Mouse (Mus musculus): ENCODE measurements around the gene Tmem56.

Tmem56 gene

DNA sequence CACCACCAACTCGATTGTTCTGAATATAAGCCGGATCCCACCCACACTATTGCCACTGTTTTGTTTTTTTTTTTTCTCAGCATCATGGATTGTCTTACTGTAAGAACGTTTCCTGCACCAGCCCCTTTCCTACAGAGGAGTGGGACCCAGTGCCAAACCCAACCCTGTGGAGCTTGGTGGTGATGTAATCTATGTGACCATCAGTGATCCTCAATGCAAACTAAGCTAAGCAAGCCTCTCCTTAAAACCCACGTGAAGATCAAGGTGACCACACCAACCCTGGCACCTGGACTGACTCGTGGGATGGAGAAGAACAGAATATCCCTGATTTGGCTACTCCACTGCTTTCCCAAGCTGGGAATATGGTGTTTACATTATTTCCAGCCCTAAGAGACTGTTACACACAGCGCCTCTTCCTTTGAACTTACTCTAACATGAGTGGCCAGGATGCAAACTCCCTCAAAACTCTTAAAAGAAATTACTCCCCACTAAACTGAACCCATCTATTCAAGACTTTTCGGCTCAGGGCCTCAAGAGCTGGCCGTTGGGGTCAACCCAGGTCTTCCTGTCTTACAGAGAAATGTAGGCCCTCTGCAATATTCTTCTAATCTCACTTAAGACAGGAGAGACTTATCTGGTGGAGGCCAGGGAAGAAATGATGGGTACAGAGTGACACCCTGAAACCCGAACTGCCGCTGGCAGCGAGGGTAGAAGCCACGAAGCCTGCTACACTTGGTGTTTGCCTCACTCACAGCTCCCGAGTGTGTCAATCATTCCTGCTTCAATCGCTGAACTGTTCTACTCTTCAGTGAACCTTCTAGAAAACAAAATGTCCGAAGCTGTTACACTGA is 113.6 kb downstream of the Tmem56 start:
- DNase-seq (ENCODE audit: low spot score) = no peak

DNA sequence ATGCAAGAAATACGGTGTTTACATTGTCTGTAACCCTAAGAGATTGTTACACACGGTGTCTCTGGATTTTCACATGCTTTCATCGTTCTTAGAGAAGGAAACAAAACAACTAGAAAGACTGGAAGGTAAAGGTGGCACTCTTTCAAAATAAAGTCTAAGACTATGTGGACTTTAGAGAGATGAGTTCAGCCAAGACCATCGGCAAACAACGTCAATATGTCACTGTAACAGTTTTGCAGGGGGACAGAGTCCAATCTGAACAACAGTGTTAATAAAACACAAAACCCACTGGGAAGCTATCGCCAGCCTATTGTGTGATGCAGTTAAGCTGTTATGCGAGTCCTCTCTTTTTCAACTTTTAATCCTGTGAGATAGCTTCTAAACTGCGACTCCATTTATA is 114.3 kb downstream of the Tmem56 start:
- DNase-seq (ENCODE audit: low spot score) = no peak

DNA sequence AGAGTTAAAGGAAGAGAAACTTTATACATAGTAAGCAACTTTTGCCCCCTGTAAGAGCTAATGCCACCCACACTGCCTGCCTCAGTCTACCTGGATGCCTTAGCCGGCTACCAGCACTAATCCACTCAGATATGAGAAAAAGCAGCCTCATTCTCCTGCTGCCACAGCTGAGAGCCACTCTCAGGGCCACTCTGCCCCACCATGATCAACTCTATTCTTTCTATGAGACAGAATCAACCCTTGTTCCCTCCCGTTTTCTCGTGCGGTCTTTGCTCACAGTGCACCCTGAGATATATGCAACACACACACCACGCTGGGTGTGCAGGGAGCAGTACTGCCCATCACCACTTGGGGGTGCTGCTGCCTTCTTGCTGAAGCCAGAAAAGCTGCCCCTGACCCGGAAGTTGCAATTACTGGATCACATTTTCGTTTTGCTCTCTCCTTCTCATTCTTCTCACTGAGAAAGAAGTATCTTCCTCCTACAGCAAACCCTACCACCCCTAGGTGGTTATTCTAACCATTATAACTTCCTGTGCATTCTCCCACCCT is 119.6 kb downstream of the Tmem56 start:
- peak; percentile 82 for DNase-seq (ENCODE audit: low spot score)

DNA sequence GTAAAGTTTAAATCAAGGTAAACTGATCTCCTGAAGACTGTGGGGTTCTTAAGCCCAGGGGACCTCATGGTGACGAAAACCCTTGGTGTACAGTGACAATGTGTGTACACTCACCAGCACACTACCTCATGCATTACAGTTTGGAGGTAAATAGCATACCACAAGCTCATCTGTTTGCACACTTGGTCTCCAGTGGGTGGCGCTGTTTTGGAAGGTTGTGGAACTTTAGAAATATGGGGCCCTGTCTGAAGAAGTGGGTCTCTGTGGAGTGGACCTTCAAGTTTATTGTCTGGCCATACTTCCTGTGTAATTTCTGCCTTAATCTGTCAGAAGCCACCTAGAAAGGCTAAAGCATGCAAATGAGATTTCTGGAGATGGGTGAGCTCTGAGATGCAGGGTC is 121.2 kb downstream of the Tmem56 start:
- DNase-seq (ENCODE audit: low spot score) = peak; percentile 51

DNA sequence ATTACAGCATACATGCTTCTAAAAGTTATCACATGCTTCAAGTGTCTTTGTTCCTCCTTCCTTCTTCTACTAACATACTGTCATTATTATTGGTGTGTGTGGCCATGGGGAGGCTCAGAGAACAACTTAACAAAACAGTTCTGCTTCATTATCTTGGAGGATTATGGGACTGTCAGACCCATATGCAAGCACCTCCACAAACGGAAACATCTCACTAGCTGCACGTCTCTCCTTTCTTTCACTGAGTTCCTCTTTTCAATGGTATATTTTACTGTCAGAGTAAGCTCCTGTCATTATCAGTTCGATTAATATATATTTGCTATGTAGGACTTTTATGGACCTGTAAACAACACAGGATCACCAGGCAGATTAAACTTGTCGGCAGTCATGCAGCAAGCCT is 122.5 kb downstream of the Tmem56 start:
- no peak for DNase-seq (ENCODE audit: low spot score)

DNA sequence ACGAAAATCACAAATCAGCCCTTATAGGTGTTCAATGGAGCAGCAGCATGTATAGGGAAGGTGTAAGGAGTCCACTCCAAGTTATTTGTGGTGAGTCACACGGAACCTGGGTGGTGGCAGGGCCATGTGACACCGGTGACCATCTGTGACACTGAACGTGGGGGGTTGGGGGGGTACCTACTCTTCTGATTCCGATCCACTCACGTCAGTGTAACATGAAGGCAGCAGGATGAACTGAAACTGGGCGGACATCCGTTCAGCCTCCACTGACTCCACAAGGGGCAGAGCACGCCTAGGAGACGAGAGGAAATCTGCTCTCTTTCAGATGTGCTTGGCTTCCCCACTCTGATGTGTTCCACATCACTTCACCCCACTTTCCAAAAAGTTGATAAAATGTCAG is 123.3 kb downstream of the Tmem56 start:
- DNase-seq (ENCODE audit: low spot score) = no peak

DNA sequence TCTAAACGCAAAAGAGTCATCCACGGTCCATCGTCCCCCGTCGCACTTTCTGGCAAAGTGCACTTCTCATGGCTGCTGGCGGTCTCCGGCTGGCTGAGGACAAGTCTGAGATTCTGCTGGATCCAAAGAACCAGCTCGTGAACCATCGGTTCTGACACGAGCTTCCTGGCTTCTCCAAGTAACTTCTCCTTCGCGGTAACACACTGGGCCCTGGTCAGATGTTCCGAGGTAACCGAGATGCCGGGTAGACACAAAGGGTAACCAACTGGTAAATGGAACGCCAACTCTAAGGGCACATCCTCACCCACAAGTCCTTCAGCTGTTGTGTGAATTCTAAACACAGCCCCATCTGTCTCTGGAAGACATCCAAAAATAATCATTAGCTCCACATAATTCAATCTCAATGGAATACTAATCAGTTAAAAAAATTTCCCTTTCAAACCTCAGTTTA is 124.0 kb downstream of the Tmem56 start:
- DNase-seq (ENCODE audit: low spot score) = no peak

DNA sequence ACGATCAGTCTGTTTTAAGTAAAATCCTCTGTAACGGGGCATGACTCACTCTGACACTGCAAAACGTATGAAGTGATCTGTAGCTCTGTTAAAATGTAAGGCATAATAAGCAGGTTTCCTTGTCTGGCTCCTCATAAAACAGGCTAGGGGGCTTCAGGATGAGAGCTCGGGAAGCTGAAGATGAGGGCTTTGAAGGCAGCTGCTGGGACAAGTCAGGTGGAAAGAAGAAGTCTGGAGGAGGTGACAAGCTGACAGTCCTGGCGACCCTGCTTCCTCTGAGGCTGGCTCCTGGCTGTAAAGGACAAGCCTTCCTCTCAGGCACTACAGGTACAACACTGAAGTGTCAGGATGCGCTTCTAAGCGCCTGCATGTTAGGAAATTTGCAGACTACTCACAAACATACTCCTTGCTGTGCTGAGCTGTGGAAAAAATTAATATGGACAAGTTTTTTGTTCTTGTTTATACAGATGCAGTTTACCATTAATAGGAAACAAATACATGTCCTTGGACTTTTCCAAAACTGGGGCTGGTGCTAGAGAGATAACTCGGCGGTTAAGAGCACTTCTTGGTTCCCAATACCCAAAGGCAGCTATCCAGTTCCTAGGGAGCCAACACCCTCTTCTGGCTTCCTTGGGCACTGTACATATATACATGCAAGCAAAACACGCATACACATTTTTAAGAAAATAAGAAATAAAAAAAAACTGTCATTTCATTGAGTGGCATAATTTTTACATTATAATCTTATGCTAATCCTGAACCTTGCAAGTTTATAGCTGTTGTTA is 125.2 kb downstream of the Tmem56 start:
- no peak for DNase-seq (ENCODE audit: low spot score)

DNA sequence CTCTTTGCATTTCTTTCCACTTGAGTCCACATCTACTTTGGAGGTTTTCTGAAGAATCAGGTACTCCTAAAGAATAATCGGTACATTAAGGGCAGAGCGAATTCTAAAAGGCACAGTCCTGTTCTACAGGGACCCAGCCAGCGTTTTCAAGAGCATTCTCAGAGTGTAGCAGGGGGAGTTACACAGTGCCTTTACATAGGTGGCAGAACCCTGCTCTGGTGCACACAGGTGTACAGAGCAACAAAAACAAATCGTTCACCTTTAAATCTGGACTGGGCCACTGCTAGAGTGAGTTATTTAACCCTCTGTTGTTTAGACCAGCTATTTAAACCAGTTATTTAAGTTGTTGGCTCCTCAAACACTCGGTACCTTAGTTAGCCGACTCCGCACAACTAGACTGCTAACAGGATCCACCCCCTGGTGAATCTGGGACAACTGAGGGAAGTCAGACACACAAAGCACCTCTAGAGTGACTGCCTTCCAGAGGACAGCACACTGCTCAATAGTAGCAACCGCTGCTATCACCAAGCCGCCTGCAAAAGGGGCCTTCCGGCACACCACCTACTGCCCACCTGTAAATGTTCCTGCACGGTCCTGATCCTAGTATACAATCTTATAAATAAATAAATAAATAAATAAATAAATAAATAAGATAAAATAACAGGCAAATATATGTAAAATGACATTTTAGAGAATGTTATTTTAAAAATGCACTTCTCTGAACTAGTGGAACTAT is 126.3 kb downstream of the Tmem56 start:
- no peak for DNase-seq (ENCODE audit: low spot score)

DNA sequence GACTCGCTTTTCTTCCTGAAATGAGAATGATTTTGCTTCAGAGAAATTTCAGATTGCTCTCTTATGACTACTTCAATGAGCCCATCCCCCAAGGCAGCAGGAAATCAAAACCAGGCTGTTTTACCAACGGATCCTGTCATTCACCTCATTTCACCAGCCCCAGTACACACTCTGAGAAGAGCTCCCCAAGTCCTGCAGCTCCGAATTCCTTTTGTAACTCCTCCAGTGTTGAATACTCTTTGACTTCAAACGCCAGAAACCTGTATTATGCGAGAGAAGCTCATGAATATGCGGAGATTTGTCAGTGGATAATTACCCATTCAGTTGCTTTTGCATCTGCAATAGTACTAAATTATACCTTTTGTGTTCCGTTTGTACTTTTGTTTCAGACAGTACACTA is 126.9 kb downstream of the Tmem56 start:
- DNase-seq (ENCODE audit: low spot score) = peak; percentile 37
